Mouse (Mus musculus): ENCODE measurements at regions not wholly inside any gene's neighbourhood (a gene's known extent, or its start where the extent isn't known, plus 50 kb on each side); places are given as distances from the start of the nearest gene placed in this dataset.

DNA sequence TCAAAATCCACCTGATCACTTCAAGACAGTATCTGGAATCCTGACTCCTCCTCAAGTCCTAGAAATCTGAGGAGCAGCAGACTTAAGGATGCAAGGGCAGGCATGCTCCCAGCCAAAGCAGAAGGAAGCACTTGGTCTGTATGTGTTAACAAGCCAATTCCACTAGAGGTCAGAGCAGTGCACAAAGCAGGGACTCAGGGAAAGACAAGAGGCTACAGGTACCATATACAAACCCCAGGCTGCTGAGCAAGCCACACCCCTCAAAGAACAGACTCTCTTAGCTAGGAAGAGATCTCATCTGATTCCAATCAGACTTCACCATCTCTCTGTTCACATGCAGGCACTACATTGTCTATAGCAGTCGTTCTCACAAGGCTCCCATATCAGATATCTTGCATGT, 99.6 kb upstream of the Clint1 start:
- ATAC-seq (replicated peaks; ENCODE audit: low FRiP score), result no peak

DNA sequence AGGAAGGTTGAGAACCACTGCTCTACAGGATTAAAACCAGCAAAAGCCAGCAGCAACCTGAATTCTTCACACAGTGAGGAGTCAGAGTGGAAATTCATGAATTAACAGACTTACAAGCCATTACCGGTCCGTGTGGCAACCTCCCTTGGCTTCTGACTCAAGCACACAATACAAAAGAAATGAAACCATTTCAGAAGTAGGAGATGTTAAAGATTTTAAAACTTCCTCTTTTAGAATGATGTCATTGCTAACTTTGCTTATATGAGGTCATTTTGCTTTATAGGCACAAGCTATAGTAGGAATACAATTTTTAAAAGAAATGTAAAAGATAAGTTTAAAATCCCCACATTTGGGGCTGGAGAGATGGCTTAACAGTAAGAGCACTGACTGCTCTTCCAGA, 99.1 kb upstream of the Clint1 start:
- Histone ChIP-seq H3K9ac (ENCODE audit: low read length) (no peak overlapping the region), H3K9me3 (ENCODE audit: control insufficient read depth, low read length) (no peaks in the 10 kb centered on the region), H3K36me3 (ENCODE audit: control insufficient read depth, insufficient read depth, low read length) (no peaks in the 10 kb centered on the region), H3K4me1 (replicated peaks; ENCODE audit: control insufficient read depth, insufficient read depth, low read length) (no peaks in the 10 kb centered on the region), H3K27ac (ENCODE audit: low read depth, low read length) (no peak overlapping the region), H3K27me3 (ENCODE audit: control insufficient read depth, insufficient read depth, low read length) (no peaks in the 10 kb centered on the region), H3K4me3 (ENCODE audit: low read depth, low read length) (no peak overlapping the region), H3K4me2 (ENCODE audit: low read depth, low read length, severe bottlenecking) (no peak overlapping the region)
- no peak for ATAC-seq (replicated peaks; ENCODE audit: low FRiP score)
- 69% methylated on average over 2 of the region's 2 CpGs for WGBS
- no peak for DNase-seq (ENCODE audit: low spot score)

More for the DNA sequence above, 99.6 kb upstream of the Clint1 start:
- Histone ChIP-seq H3K9me3 (ENCODE audit: control insufficient read depth, low read length) (no peaks in the 10 kb centered on the region), H3K27ac (ENCODE audit: low read depth, low read length) (no peak overlapping the region), H3K27me3 (ENCODE audit: control insufficient read depth, insufficient read depth, low read length) (no peaks in the 10 kb centered on the region), H3K9ac (ENCODE audit: low read length) (no peak overlapping the region), H3K4me3 (ENCODE audit: low read depth, low read length) (no peak overlapping the region), H3K4me2 (ENCODE audit: low read depth, low read length, severe bottlenecking) (no peak overlapping the region), H3K4me1 (replicated peaks; ENCODE audit: control insufficient read depth, insufficient read depth, low read length) (no peaks in the 10 kb centered on the region), H3K36me3 (ENCODE audit: control insufficient read depth, insufficient read depth, low read length) (no peaks in the 10 kb centered on the region)
- DNase-seq (ENCODE audit: low spot score), result no peak
- 41% methylated on average over 1 of the region's 1 CpGs for WGBS

- Histone ChIP-seq H3K27ac (ENCODE audit: low read depth, low read length) (no peak overlapping the region), H3K27me3 (ENCODE audit: control insufficient read depth, insufficient read depth, low read length) (no peaks in the 10 kb centered on the region), H3K4me2 (ENCODE audit: low read depth, low read length, severe bottlenecking) (no peak overlapping the region), H3K36me3 (ENCODE audit: control insufficient read depth, insufficient read depth, low read length) (no peaks in the 10 kb centered on the region), H3K4me3 (ENCODE audit: low read depth, low read length) (no peak overlapping the region), H3K4me1 (replicated peaks; ENCODE audit: control insufficient read depth, insufficient read depth, low read length) (no peaks in the 10 kb centered on the region), H3K9me3 (ENCODE audit: control insufficient read depth, low read length) (no peaks in the 10 kb centered on the region), H3K9ac (ENCODE audit: low read length) (no peak overlapping the region)
- ATAC-seq (replicated peaks; ENCODE audit: low FRiP score) (no peak), DNase-seq (ENCODE audit: low spot score) (no peak)
- 91% methylated on average over 4 of the region's 4 CpGs for WGBS
Measured at GRCm38 (mm10) chr11:45767081-45767480, 84.8 kb upstream of the Clint1 start.

DNA sequence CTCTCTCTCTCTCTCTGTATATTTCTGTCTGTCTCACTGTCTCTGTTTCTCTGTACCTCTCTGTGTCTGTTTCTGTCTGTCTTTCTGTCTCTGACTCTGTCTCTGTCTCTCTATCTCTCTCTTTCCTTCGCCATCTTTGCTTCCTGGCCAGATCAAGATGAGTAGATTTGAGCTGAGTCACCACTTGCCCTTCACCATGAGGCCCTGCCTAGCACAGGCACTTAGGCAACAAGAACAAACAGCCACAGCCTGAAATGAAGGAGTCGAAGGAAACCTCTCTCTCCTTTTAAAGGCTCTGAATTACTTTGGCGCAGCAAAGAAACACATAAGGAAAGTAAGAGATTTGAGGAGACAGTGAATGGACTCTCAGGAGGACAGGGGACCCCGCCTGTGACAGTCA, 69.4 kb upstream of the Clint1 start:
- no peaks in the 10 kb centered on the region for H3K27me3 ChIP-seq (ENCODE audit: control insufficient read depth, insufficient read depth, low read length)
- H3K9ac ChIP-seq (ENCODE audit: low read length), result no peak overlapping the region
- H3K4me3 ChIP-seq (ENCODE audit: low read depth, low read length), result no peak overlapping the region
- no peak for DNase-seq (ENCODE audit: low spot score)
- H3K36me3 ChIP-seq (ENCODE audit: control insufficient read depth, insufficient read depth, low read length), result no peaks in the 10 kb centered on the region
- H3K9me3 ChIP-seq (ENCODE audit: control insufficient read depth, low read length), result no peaks in the 10 kb centered on the region
- no peak overlapping the region for H3K27ac ChIP-seq (ENCODE audit: low read depth, low read length)
- H3K4me2 ChIP-seq (ENCODE audit: low read depth, low read length, severe bottlenecking), result no peak overlapping the region
- no peak for ATAC-seq (replicated peaks; ENCODE audit: low FRiP score)
- H3K4me1 ChIP-seq (replicated peaks; ENCODE audit: control insufficient read depth, insufficient read depth, low read length), result no peaks in the 10 kb centered on the region
- 85% methylated on average over 4 of the region's 4 CpGs for WGBS

DNA sequence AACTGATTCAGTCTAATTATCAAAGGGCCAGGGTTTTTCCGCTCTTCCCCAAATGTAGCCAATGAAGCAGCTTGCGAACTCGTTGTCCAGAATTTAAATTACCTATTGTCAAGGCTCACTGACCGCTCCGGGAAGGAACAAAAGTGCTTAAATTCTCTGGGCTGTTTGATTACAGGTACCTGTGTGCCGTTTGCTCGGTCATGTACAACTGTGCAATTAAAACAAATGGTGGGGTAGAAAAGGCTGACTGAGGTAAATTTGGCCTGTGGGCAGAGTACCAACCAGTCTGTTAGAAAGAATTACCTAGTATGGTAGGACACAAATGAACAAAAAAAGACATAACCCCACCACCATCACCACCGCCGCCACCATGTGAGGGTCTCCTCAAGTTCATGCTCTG, 66.0 kb upstream of the Clint1 start:
- H3K36me3 ChIP-seq (ENCODE audit: control insufficient read depth, insufficient read depth, low read length), result no peaks in the 10 kb centered on the region
- DNase-seq (ENCODE audit: low spot score), result no peak
- H3K27ac ChIP-seq (ENCODE audit: low read depth, low read length), result no peak overlapping the region
- no peak overlapping the region for H3K9ac ChIP-seq (ENCODE audit: low read length)
- no peak overlapping the region for H3K4me2 ChIP-seq (ENCODE audit: low read depth, low read length, severe bottlenecking)
- no peak overlapping the region for H3K4me3 ChIP-seq (ENCODE audit: low read depth, low read length)
- H3K9me3 ChIP-seq (ENCODE audit: control insufficient read depth, low read length), result no peaks in the 10 kb centered on the region
- no peaks in the 10 kb centered on the region for H3K27me3 ChIP-seq (ENCODE audit: control insufficient read depth, insufficient read depth, low read length)
- H3K4me1 ChIP-seq (replicated peaks; ENCODE audit: control insufficient read depth, insufficient read depth, low read length), result no peaks in the 10 kb centered on the region
- ATAC-seq (replicated peaks; ENCODE audit: low FRiP score), result no peak
- WGBS, result 56% methylated on average over 9 of the region's 9 CpGs

DNA sequence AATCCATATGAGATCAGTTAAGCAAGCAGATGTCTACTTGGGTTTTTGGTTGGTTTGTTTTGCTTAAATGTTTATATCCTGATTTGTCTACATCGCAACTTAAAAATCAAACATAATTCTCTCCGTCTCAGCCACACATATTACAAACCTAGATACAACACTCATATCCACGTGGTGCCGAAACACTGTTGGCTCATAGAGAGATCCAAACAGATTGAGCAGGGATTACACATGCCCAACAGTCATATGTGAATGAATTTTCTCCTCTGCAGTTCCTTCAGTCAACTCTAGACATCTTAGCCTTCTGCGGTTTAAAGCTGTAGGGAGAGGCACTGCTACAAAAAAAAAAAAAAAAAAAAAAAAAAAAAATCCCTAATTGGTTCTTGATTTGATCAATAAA, 64.4 kb upstream of the Clint1 start:
- Histone ChIP-seq H3K4me3 (ENCODE audit: low read depth, low read length) (no peak overlapping the region), H3K4me2 (ENCODE audit: low read depth, low read length, severe bottlenecking) (no peak overlapping the region), H3K9me3 (ENCODE audit: control insufficient read depth, low read length) (no peaks in the 10 kb centered on the region), H3K27me3 (ENCODE audit: control insufficient read depth, insufficient read depth, low read length) (no peaks in the 10 kb centered on the region), H3K4me1 (replicated peaks; ENCODE audit: control insufficient read depth, insufficient read depth, low read length) (no peaks in the 10 kb centered on the region), H3K36me3 (ENCODE audit: control insufficient read depth, insufficient read depth, low read length) (no peaks in the 10 kb centered on the region), H3K27ac (ENCODE audit: low read depth, low read length) (no peak overlapping the region), H3K9ac (ENCODE audit: low read length) (no peak overlapping the region)
- ATAC-seq (replicated peaks; ENCODE audit: low FRiP score) (no peak), DNase-seq (ENCODE audit: low spot score) (no peak)
- 92% methylated on average over 5 of the region's 5 CpGs for WGBS

DNA sequence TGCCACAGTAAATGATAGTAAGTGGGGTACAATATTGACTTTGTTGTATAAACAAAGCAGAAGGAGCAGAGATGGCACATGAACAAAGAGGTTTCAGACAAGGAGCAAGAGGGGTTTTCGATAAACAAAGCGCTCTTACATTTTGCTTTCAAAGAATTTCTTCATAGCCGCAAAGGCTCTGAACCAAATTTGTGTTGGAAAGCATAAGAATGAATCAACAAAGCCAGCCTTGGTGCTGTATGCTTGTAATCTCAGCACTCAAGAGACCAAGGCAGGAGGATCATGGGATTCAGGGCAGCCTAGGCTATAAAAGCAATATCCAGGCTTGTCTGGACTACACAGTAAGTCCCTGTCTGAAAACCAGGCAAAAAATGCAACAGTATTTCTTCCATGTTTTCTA, 62.0 kb upstream of the Clint1 start:
- Histone ChIP-seq H3K9ac (ENCODE audit: low read length) (no peak overlapping the region), H3K9me3 (ENCODE audit: control insufficient read depth, low read length) (no peaks in the 10 kb centered on the region), H3K27ac (ENCODE audit: low read depth, low read length) (no peak overlapping the region), H3K4me3 (ENCODE audit: low read depth, low read length) (no peak overlapping the region), H3K27me3 (ENCODE audit: control insufficient read depth, insufficient read depth, low read length) (no peaks in the 10 kb centered on the region), H3K4me1 (replicated peaks; ENCODE audit: control insufficient read depth, insufficient read depth, low read length) (no peaks in the 10 kb centered on the region), H3K4me2 (ENCODE audit: low read depth, low read length, severe bottlenecking) (no peak overlapping the region), H3K36me3 (ENCODE audit: control insufficient read depth, insufficient read depth, low read length) (no peaks in the 10 kb centered on the region)
- DNase-seq (ENCODE audit: low spot score) (no peak), ATAC-seq (replicated peaks; ENCODE audit: low FRiP score) (no peak)
- WGBS, result 86% methylated on average over 3 of the region's 3 CpGs

DNA sequence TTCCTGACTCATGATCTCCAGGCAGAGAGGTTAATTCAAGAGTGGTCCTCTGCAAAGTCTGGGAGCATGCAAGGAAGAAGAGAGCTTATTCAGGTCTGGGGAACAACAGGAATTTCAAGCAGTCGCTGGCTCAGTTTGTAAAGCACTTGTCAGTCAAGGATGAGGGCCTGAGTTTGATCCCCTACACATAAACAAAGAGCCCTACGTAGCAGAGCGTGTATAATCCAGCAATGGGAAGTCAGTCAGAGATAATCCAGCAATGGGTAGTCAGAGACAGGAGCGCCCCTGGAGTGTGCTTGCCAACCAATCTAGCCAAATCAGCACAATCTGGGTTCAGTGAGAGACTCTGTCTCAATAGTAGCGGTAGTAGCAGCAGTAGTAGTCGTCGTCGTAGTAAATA, 61.3 kb upstream of the Clint1 start:
- no peak for ATAC-seq (replicated peaks; ENCODE audit: low FRiP score)
- DNase-seq (ENCODE audit: low spot score), result no peak
- H3K4me3 ChIP-seq (ENCODE audit: low read depth, low read length), result no peak overlapping the region
- no peaks in the 10 kb centered on the region for H3K36me3 ChIP-seq (ENCODE audit: control insufficient read depth, insufficient read depth, low read length)
- no peak overlapping the region for H3K4me2 ChIP-seq (ENCODE audit: low read depth, low read length, severe bottlenecking)
- H3K4me1 ChIP-seq (replicated peaks; ENCODE audit: control insufficient read depth, insufficient read depth, low read length), result no peaks in the 10 kb centered on the region
- H3K27me3 ChIP-seq (ENCODE audit: control insufficient read depth, insufficient read depth, low read length), result no peaks in the 10 kb centered on the region
- no peak overlapping the region for H3K9ac ChIP-seq (ENCODE audit: low read length)
- H3K27ac ChIP-seq (ENCODE audit: low read depth, low read length), result no peak overlapping the region
- WGBS, result 48% methylated on average over 8 of the region's 8 CpGs
- no peaks in the 10 kb centered on the region for H3K9me3 ChIP-seq (ENCODE audit: control insufficient read depth, low read length)

- no peak overlapping the region for H3K27ac ChIP-seq (ENCODE audit: low read depth, low read length)
- 98% methylated on average over 2 of the region's 2 CpGs for WGBS
- H3K36me3 ChIP-seq (ENCODE audit: control insufficient read depth, insufficient read depth, low read length), result no peaks in the 10 kb centered on the region
- no peak overlapping the region for H3K4me2 ChIP-seq (ENCODE audit: low read depth, low read length, severe bottlenecking)
- DNase-seq (ENCODE audit: low spot score) (no peak), ATAC-seq (replicated peaks; ENCODE audit: low FRiP score) (no peak)
- H3K4me3 ChIP-seq (ENCODE audit: low read depth, low read length), result no peak overlapping the region
- no peaks in the 10 kb centered on the region for H3K4me1 ChIP-seq (replicated peaks; ENCODE audit: control insufficient read depth, insufficient read depth, low read length)
- no peak overlapping the region for H3K9ac ChIP-seq (ENCODE audit: low read length)
- H3K9me3 ChIP-seq (ENCODE audit: control insufficient read depth, low read length), result no peaks in the 10 kb centered on the region
- H3K27me3 ChIP-seq (ENCODE audit: control insufficient read depth, insufficient read depth, low read length), result no peaks in the 10 kb centered on the region
Measured at GRCm38 (mm10) chr11:45791696-45792095, 60.2 kb upstream of the Clint1 start.

Measured in forebrain, embryonic 11.5 days (tissue).